Mouse (Mus musculus) midbrain, embryonic 10.5 days (tissue): ENCODE measurements around the gene Mrgpre. TPM values are rescaled to one million over a fixed set of nuclear protein-coding genes. Genes with fewer than 3 reads are reported as not detected.

Source experiments
- DNase-seq: peaks from one replicate; pipeline ENCODE4 v3.0.0-alpha.2; 2017; ENCODE audit warnings: low spot score
- H3K27ac ChIP-seq: fragments of 300-500 bp; sonication (generic); replicated peaks from 2 replicates; pipeline ENCODE4 v1.5.1; 2016; ENCODE audit warnings: mild to moderate bottlenecking
- H3K27me3 ChIP-seq: fragments of 300-500 bp; sonication (generic); 2 replicates; pipeline ENCODE4 v1.6.1; 2016; ENCODE audit warnings: low read depth, mild to moderate bottlenecking; ENCODE audit not compliant: poor library complexity, severe bottlenecking
- H3K36me3 ChIP-seq: fragments of 300-500 bp; sonication (generic); 2 replicates; pipeline ENCODE4 v1.6.1; 2016; ENCODE audit warnings: mild to moderate bottlenecking, moderate library complexity
- H3K4me1 ChIP-seq: fragments of 300-500 bp; sonication (generic); 2 replicates; pipeline ENCODE4 v1.6.1; 2016
- H3K4me3 ChIP-seq: fragments of 300-500 bp; sonication (generic); 2 replicates; pipeline ENCODE4 v1.5.1; 2016; ENCODE audit warnings: mild to moderate bottlenecking, moderate library complexity
- H3K9me3 ChIP-seq: fragments of 300-500 bp; sonication (generic); replicated peaks from 2 replicates; pipeline ENCODE4 v1.6.1; 2016; ENCODE audit warnings: mild to moderate bottlenecking
- WGBS: fragments of 180-500 bp; shearing (Covaris S2); methylation state at CpG from one replicate; pipeline ENCODE4 v1.1.7; 2016; 5-methylcytosine and 5-hydroxymethylcytosine counted together
- microRNA-seq: library from miRNA; unstranded; fragments of <30 nt; microRNA quantifications from one replicate; pipeline ENCODE4, GENCODE M21; 2017
- polyA plus RNA-seq: library from polyadenylated mRNA; unstranded; fragments of >200 nt; fragmentation: Nextera tagmentation; extraction: Ambion mirVana; gene quantifications from 2 replicates; pipeline ENCODE4 v1.2.1, GENCODE M21; 2016

Gene Mrgpre
- polyA plus RNA-seq, 1 experiment from 2014 or later, result 1.8 TPM

- H3K36me3 ChIP-seq, result no peaks in the 10 kb centered on the region
- H3K4me3 ChIP-seq, result peak overlapping the region; percentile 39
- 5% methylated on average over 16 of the region's 16 CpGs for WGBS
- H3K27me3 ChIP-seq, result peaks cover 16% of the 10 kb centered on the region
- no peaks in the 10 kb centered on the region for H3K9me3 ChIP-seq
- peak overlapping the region; percentile 75 for H3K27ac ChIP-seq
- DNase-seq, result peak; percentile 90
- H3K4me1 ChIP-seq, result peaks cover 13% of the 10 kb centered on the region
These were observed 36.0 kb downstream of the Mrgpre start for GRCm38 (mm10) chr7:143748041-143748868.

GRCm38 (mm10) chr7:143740653-143741052 is 43.6 kb downstream of the Mrgpre start:
- H3K4me1 ChIP-seq, result peaks cover 29% of the 10 kb centered on the region
- no peaks in the 10 kb centered on the region for H3K36me3 ChIP-seq
- WGBS, result 26% methylated on average over 2 of the region's 2 CpGs
- DNase-seq, result no peak
- peaks cover 51% of the 10 kb centered on the region for H3K27me3 ChIP-seq
- H3K4me3 ChIP-seq, result peak overlapping the region; percentile 76
- H3K9me3 ChIP-seq, result no peaks in the 10 kb centered on the region
- H3K27ac ChIP-seq, result peak overlapping the region; percentile 89

GRCm38 (mm10) chr7:143739511-143740461 is 44.5 kb downstream of the Mrgpre start:
- peak; percentile 85 for DNase-seq
- Histone ChIP-seq H3K27ac (peak overlapping the region; percentile 89), H3K4me1 (peaks cover 29% of the 10 kb centered on the region), H3K9me3 (no peaks in the 10 kb centered on the region), H3K27me3 (peaks cover 51% of the 10 kb centered on the region), H3K4me3 (peak overlapping the region; percentile 76), H3K36me3 (no peaks in the 10 kb centered on the region)
- 3% methylated on average over 36 of the region's 38 CpGs for WGBS

- H3K9me3 ChIP-seq, result no peaks in the 10 kb centered on the region
- WGBS, result 38% methylated on average over 5 of the region's 5 CpGs
- peak overlapping the region; percentile 67 for H3K27ac ChIP-seq
- peaks cover 51% of the 10 kb centered on the region for H3K27me3 ChIP-seq
- H3K4me3 ChIP-seq, result peak overlapping the region; percentile 76; the same call in 1 of the 2 replicates
- H3K4me1 ChIP-seq, result peaks cover 29% of the 10 kb centered on the region
- 0 out of 2 replicates have a peak, but pooled peaks cover 2% of the 10 kb centered on the region for H3K36me3 ChIP-seq
- DNase-seq, result no peak
These were observed 45.7 kb downstream of the Mrgpre start for GRCm38 (mm10) chr7:143738601-143739006.

- Histone ChIP-seq H3K4me3 (peak overlapping the region; percentile 76; the same call in 1 of the 2 replicates), H3K36me3 (0 out of 2 replicates have a peak, but pooled peaks cover 2% of the 10 kb centered on the region), H3K27me3 (peaks cover 49% of the 10 kb centered on the region), H3K27ac (peak overlapping the region; percentile 67), H3K9me3 (no peaks in the 10 kb centered on the region), H3K4me1 (peaks cover 29% of the 10 kb centered on the region)
- no peak for DNase-seq
- WGBS, result 82% methylated on average over 6 of the region's 6 CpGs
These were observed 46.1 kb downstream of the Mrgpre start for GRCm38 (mm10) chr7:143738194-143738593.

GRCm38 (mm10) chr7:143733746-143734145 is 50.6 kb downstream of the Mrgpre start:
- peaks cover 12% of the 10 kb centered on the region for H3K4me1 ChIP-seq
- H3K9me3 ChIP-seq, result no peaks in the 10 kb centered on the region
- H3K4me3 ChIP-seq, result no peak overlapping the region
- no peak overlapping the region for H3K27ac ChIP-seq
- no peak for DNase-seq
- H3K27me3 ChIP-seq, result peaks cover 9% of the 10 kb centered on the region
- 85% methylated on average over 4 of the region's 4 CpGs for WGBS
- 0 out of 2 replicates have a peak, but pooled peaks cover 2% of the 10 kb centered on the region for H3K36me3 ChIP-seq

GRCm38 (mm10) chr7:143729886-143730285 is 54.4 kb downstream of the Mrgpre start:
- 86% methylated on average over 10 of the region's 10 CpGs for WGBS
- peaks cover 8% of the 10 kb centered on the region for H3K4me1 ChIP-seq

More at GRCm38 (mm10) chr7:143729886-143730285, 54.4 kb downstream of the Mrgpre start:
- no peaks in the 10 kb centered on the region for H3K27me3 ChIP-seq
- no peaks in the 10 kb centered on the region for H3K9me3 ChIP-seq
- DNase-seq, result no peak
- H3K27ac ChIP-seq, result 0 out of 2 replicates have a peak overlapping the region, but pooled peaks have one; percentile 46
- H3K36me3 ChIP-seq, result 0 out of 2 replicates have a peak, but pooled peaks cover 2% of the 10 kb centered on the region
- H3K4me3 ChIP-seq, result no peak overlapping the region

Small RNA genes lying within 50 kb of the gene (microRNA-seq; reads per million reads assigned to microRNA genes)
- gene Gm22064, result not detected

Other genes with a start within 250 kb of the Mrgpre start
- gene Nap1l4, start 235.4 kb downstream of the Mrgpre start, polyA plus RNA-seq, result 382 and 401 TPM in 2 replicates
- gene Cars, start 184.4 kb downstream of the Mrgpre start, polyA plus RNA-seq, result 82.0 and 86.7 TPM in 2 replicates
- 0.29 and 0.41 TPM in 2 replicates for gene Tnfrsf26, start 155.8 kb downstream of the Mrgpre start, polyA plus RNA-seq
- 9.3 and 9.9 TPM in 2 replicates for gene Tnfrsf22, start 134.8 kb downstream of the Mrgpre start, polyA plus RNA-seq
- 0.30 and 0.38 TPM in 2 replicates for gene Tnfrsf23, start 98.6 kb downstream of the Mrgpre start, polyA plus RNA-seq
- 11.1 and 16.3 TPM in 2 replicates for gene Osbpl5, start 27.5 kb downstream of the Mrgpre start, polyA plus RNA-seq
- not detected in 2 replicates for gene Mrgprg, start 17.5 kb downstream of the Mrgpre start, polyA plus RNA-seq
- gene Nadsyn1, start 38.3 kb upstream of the Mrgpre start, polyA plus RNA-seq, result 10.3 and 10.4 TPM in 2 replicates
- 105 and 107 TPM in 2 replicates for gene Dhcr7, start 38.6 kb upstream of the Mrgpre start, polyA plus RNA-seq
- gene Gm498, start 82.3 kb upstream of the Mrgpre start, polyA plus RNA-seq, result not detected in 2 replicates
- 0.91 and 1.5 TPM in 2 replicates for gene Shank2, start 217.4 kb upstream of the Mrgpre start, polyA plus RNA-seq